ENCODE assay signal across 25 mouse cellular contexts in genomic region chr8:60301282-60301681, GRCm38 (mm10).
DNase-seq lines count a peak whose midpoint lies in the region; ATAC-seq lines count a peak whose summit lies in the region.
"Had no signal": no experiment of that assay in that cellular context is flagged by ENCODE, and none has a peak within 500 bp of the region (broad histone marks: within the 10 kb centered on the region; RNA-seq: fewer than 3 reads in every experiment).

No protein-coding gene starts in this region.

- ATAC-seq in forebrain, embryonic 11.5 days (replicated peaks; ENCODE audit: low FRiP score): 0 out of 2 replicates have a peak, but pooled peaks have one; percentile 48
- no peak for ATAC-seq in forebrain, embryonic 14.5 days
- ATAC-seq in kidney, embryonic 16.5 days (ENCODE audit: low FRiP score, low TSS enrichment): peak; percentile 79; the same call in 1 of the 2 replicates
- ATAC-seq: activated CD4-positive, CD25-positive, alpha-beta regulatory T cell, adult 4 months; forebrain, embryonic 13.5 days; forebrain, postnatal 0 days had no signal

- 88% methylated on average over 7 of the region's 7 CpGs for WGBS in forebrain, embryonic 11.5 days
- WGBS in forebrain, embryonic 14.5 days: 77% methylated on average over 7 of the region's 7 CpGs
- 48% methylated on average over 7 of the region's 7 CpGs for WGBS in kidney, embryonic 16.5 days

- H3K9ac ChIP-seq in forebrain, embryonic 11.5 days (ENCODE audit: low read length): no peak overlapping the region
- no peak overlapping the region for H3K9ac ChIP-seq in forebrain, embryonic 14.5 days (ENCODE audit: low read length)
- no peak overlapping the region for H3K9ac ChIP-seq in kidney, embryonic 16.5 days (replicated peaks; ENCODE audit: low read length)
- H3K9ac ChIP-seq: embryonic facial prominence, embryonic 13.5 days; forebrain, embryonic 13.5 days; forebrain, postnatal 0 days; hindbrain, embryonic 12.5 days; hindbrain, embryonic 15.5 days had no signal

- H3K27me3 ChIP-seq in forebrain, embryonic 11.5 days (ENCODE audit: control insufficient read depth, insufficient read depth, low read length): no peaks in the 10 kb centered on the region
- no peaks in the 10 kb centered on the region for H3K27me3 ChIP-seq in forebrain, embryonic 14.5 days (replicated peaks; ENCODE audit: control insufficient read depth, insufficient read depth, low read length)
- H3K27me3 ChIP-seq in kidney, embryonic 16.5 days (ENCODE audit: insufficient read depth, low read length): no peaks in the 10 kb centered on the region
- H3K27me3 ChIP-seq: embryonic facial prominence, embryonic 13.5 days; forebrain, embryonic 13.5 days; hindbrain, embryonic 12.5 days; hindbrain, embryonic 15.5 days had no signal

- H3K4me3 ChIP-seq in forebrain, embryonic 11.5 days (ENCODE audit: low read depth, low read length): no peak overlapping the region
- no peak overlapping the region for H3K4me3 ChIP-seq in forebrain, embryonic 14.5 days (ENCODE audit: low read depth, low read length)
- no peak overlapping the region for H3K4me3 ChIP-seq in kidney, embryonic 16.5 days (ENCODE audit: low read length)
- H3K4me3 ChIP-seq: embryonic facial prominence, embryonic 10.5 days; embryonic facial prominence, embryonic 13.5 days; erythroblast, embryonic 14.5 days; forebrain, embryonic 13.5 days; gastrocnemius, adult 2 months; hindbrain, embryonic 12.5 days; hindbrain, embryonic 15.5 days had no signal

- H3K9me3 ChIP-seq in forebrain, embryonic 11.5 days (ENCODE audit: control insufficient read depth, low read length): no peaks in the 10 kb centered on the region
- H3K9me3 ChIP-seq in forebrain, embryonic 14.5 days (replicated peaks; ENCODE audit: control insufficient read depth, low read length): no peaks in the 10 kb centered on the region
- no peaks in the 10 kb centered on the region for H3K9me3 ChIP-seq in kidney, embryonic 16.5 days (ENCODE audit: low read length)
- H3K9me3 ChIP-seq: embryonic facial prominence, embryonic 10.5 days; embryonic facial prominence, embryonic 13.5 days; forebrain, embryonic 13.5 days; hindbrain, embryonic 12.5 days; hindbrain, embryonic 15.5 days had no signal

- H3K4me1 ChIP-seq in forebrain, embryonic 11.5 days (replicated peaks; ENCODE audit: control insufficient read depth, insufficient read depth, low read length): no peaks in the 10 kb centered on the region; the same call in 1 of the 2 replicates
- H3K4me1 ChIP-seq in forebrain, embryonic 14.5 days (ENCODE audit: control insufficient read depth, insufficient read depth, low read length): no peaks in the 10 kb centered on the region
- 0 out of 2 replicates have a peak, but pooled peaks cover 3% of the 10 kb centered on the region for H3K4me1 ChIP-seq in kidney, embryonic 16.5 days (ENCODE audit: insufficient read depth, low read length)
- H3K4me1 ChIP-seq: embryonic facial prominence, embryonic 10.5 days; embryonic facial prominence, embryonic 13.5 days; forebrain, embryonic 13.5 days; hindbrain, embryonic 12.5 days; hindbrain, embryonic 15.5 days had no signal

- DNase-seq in forebrain, embryonic 11.5 days (ENCODE audit: low spot score): no peak
- no peak for DNase-seq in forebrain, embryonic 14.5 days (ENCODE audit: low spot score)
- no peak for DNase-seq in kidney, postnatal 36 days
- peak; percentile 1 for DNase-seq in kidney, postnatal 14 days
- no peak for DNase-seq in kidney, adult 18-20 months
- DNase-seq: adrenal gland, adult 8-10 months; adrenal gland, postnatal 25 days; cerebellum, adult 11-12 months; cerebellum, adult 8-10 months; cerebellum, postnatal 10 days; cerebellum, postnatal 36 days; embryo, embryonic 11 days; forebrain, postnatal 0 days; gastrocnemius, adult 2 months; gastrocnemius, postnatal 14 days; heart, adult 11 months had no signal

- H3K27ac ChIP-seq in forebrain, embryonic 11.5 days (ENCODE audit: low read depth, low read length): no peak overlapping the region
- no peak overlapping the region for H3K27ac ChIP-seq in forebrain, embryonic 14.5 days (ENCODE audit: low read depth, low read length)
- H3K27ac ChIP-seq in kidney, embryonic 16.5 days (ENCODE audit: low read length): no peak overlapping the region
- H3K27ac ChIP-seq: embryonic facial prominence, embryonic 10.5 days; embryonic facial prominence, embryonic 13.5 days; forebrain, embryonic 13.5 days; gastrocnemius, adult 2 months; hindbrain, embryonic 12.5 days; hindbrain, embryonic 15.5 days had no signal

- no peak overlapping the region for H3K4me2 ChIP-seq in forebrain, embryonic 11.5 days (ENCODE audit: low read depth, low read length, severe bottlenecking)
- no peak overlapping the region for H3K4me2 ChIP-seq in forebrain, embryonic 14.5 days (ENCODE audit: low read length)
- no peak overlapping the region for H3K4me2 ChIP-seq in kidney, embryonic 16.5 days (replicated peaks; ENCODE audit: low read depth, low read length)
- H3K4me2 ChIP-seq: embryonic facial prominence, embryonic 13.5 days; forebrain, embryonic 13.5 days; heart, embryonic 11.5 days; hindbrain, embryonic 12.5 days; hindbrain, embryonic 15.5 days had no signal

- no peaks in the 10 kb centered on the region for H3K36me3 ChIP-seq in forebrain, embryonic 11.5 days (ENCODE audit: control insufficient read depth, insufficient read depth, low read length)
- no peaks in the 10 kb centered on the region for H3K36me3 ChIP-seq in forebrain, embryonic 14.5 days (ENCODE audit: control insufficient read depth, insufficient read depth, low read length)
- no peaks in the 10 kb centered on the region for H3K36me3 ChIP-seq in kidney, embryonic 16.5 days (ENCODE audit: insufficient read depth, low read length)
- H3K36me3 ChIP-seq: embryonic facial prominence, embryonic 10.5 days; embryonic facial prominence, embryonic 13.5 days; hindbrain, embryonic 12.5 days; hindbrain, embryonic 15.5 days had no signal
